Mouse (Mus musculus) testis, adult 10 weeks (tissue): ENCODE data around the gene Rab3a. TPM values are rescaled to one million over a fixed set of nuclear protein-coding genes. Genes with fewer than 3 reads are reported as not detected.

Source experiments
- polyA plus RNA-seq: library from polyadenylated mRNA; stranded (reverse); fragments of 350-450 nt; fragmentation: Illumina TruSeq; extraction: RNeasy Lipid Tissue Mini Kit (QIAGEN cat#74804); gene quantifications from one replicate; pipeline ENCODE4 v1.2.3, GENCODE M21; 2014; ENCODE audit warnings: low read depth, low replicate concordance

The Rab3a gene
- 0.85 TPM for polyA plus RNA-seq

DNA sequence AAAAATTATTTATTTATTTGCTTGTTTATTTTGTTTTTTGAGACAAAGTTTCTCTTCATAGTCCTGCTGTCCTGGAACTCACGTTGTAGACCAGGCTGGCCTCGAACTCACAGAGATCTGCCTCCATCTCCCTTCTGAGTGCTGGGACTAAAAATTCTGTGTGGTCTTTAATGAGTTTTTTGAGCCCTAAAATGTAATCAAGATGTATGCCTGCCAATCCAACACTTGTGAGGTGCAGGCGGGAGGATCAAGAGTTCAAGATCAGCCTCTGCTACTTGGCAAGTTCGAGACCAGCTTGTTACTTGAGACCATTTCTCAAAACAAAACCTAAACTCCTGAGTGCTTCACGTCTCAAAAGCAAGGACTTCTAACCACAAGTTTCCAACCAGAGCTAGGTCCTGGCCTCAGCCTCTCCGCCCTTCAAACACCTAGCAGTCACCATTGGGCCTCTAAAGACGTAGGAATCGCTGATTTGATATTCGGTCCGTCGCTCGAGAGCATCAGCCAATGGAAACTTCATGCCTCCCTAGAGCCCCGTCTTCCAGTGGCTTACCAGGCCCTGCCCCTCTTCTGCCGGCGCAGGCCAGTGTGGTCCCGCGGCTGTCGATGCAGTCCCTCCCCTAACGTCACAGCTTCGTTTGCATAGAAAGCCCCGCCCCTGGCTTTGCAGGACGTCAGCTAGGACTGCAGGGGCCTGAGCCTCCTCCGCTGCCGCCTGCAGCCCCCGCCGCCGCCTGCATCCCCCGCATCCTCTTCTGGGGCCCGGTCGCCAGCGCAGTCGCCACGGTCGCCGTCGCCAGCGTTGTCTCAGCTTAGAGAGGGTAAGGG lies at the start of gene Rab3a:
Gene Rab3a (plus strand): TSS at position 637 of the 828 bp plus-strand sequence.

DNA sequence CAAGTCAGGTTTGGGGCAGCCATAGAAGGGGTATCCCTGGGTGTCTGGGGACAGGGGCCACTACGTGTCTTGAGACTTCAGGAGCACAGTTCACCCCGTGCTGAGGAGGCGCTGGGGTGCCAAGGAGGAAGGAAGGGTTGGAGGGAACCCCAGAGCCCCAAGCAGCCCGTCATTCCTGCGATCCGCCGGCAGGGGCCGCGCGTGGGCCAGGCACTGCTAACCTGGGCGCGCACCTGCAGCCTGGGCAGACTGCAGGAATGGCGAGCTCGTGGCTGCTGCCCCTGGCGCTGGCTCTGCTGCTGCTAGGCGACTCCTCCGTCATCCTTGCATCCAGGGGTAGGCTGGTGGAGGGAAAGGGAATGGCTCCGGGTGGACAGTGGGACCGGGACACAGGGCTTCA lies 36.2 kb upstream of the Rab3a start, which contains the start of gene Gm3336:
Gene Gm3336 (plus strand): TSS at position 247 of the 400 bp plus-strand sequence.

DNA sequence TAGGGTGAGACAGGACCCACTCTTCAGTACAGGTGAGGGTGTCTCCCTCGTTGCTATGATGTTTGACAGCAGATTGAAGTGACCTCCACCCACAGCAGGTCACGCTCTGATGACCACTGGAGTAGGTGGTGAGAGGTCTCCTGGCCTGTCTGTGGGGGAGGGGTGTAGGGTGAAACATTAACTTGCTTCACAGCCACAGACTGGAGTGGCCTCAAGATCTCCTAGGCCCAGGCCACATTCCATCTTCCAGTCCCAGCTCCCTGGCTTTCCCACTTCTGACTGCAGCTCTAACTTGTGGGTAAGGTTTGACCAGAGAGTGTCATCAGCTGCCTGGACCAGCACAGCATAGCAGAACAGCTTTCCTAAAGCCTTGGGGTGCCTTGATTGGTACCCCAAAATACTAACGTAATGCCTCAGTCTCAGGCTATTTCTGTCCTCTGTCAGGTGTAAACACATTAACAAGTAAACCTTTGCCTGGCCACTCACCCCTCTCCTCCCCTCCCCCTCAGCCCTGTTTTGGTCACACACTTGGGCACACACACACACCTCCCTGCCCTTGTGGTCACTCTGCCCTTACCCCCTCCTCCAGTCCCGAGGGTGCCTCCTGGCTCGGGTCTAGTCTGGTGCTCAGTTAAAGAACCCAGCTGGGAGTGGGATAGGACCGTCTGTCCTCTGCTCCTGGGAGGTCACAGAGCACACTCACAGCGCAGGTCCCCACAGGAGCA lies 30.8 kb upstream of the Rab3a start, which contains the start of gene Pde4c:
Gene Pde4c (plus strand): TSS at position 235 of the 725 bp plus-strand sequence.

DNA sequence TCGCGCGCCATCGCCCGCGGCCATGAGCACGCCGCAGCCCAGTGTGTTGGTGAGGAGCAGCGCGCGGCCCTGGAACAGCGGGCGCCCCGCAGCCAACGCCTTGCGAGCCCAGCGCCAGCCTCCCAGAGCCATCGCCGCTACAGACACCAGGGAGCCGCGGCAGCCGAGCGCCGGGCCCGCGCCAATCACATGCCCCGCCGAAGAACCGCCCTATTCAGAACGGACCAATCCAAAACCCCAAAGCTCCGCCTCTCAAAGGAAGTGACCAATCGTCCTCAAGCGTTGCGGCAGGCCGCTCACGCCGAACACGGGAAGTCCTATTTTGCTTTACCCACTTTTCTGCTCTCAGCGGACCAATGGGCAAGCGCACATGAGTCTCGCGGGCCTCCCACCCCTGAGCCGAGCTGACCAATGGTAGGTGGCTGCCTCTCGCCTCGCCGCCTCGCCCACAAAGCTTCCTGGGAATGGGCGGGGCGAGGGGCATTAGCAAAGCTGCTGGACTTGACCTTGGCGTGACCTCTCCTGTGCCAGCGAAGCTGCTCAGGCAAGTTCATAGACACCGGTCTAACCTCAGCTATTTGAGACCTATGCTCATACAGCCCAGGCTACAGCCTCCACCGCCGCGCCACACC lies 6.4 kb downstream of the Rab3a start, which contains the start of gene Mpv17l2:
Gene Mpv17l2 (minus strand): TSS at position 172 of the 632 bp plus-strand sequence.

DNA sequence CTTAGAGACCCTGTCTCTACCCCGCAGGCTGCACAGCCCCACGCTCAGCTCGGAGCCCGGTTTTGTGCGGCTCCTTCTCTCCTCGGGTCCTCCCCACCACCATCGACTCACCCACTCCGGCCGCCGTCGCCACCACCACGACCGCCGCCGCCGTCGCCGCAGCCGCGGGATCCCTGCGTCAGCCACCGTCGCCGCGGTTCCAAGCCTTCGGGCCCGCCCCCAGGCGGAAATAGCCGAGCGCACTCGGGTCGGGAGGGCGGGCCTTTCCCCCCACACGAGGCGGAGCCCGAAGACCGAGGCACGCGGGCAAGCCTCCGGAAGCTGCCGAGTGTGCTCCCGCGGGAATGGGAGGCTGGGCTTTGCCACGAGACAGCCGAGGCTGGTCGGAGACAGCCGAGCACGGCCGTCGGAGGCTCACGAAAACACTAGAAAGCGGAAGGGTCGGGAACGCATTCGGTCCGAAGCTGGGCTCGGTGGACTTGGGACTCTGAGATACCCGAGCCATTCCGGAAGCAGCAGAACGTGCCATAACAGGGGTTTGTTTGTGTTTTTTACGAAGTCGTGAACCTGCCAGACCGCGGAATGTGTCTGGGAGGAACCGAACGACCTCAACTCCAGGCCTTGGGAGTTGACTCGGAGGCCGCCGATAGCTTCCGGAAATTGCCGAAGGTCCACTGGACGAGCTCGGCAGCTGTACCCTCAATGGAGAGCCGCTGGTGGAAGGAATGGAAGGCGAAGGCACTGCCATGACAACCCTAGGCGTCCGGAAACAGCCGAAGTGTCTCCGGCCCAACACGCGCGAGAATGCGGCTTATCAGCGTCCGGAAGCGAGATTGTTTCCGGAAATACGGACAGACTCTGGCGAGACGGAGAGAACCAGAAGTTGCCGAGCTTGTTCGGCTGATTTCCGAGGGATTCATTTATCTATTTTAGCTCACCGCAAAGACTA lies 22.3 kb downstream of the Rab3a start, which contains the start of gene Pik3r2:
Gene Pik3r2 (minus strand): TSS at position 218 of the 949 bp plus-strand sequence.

DNA sequence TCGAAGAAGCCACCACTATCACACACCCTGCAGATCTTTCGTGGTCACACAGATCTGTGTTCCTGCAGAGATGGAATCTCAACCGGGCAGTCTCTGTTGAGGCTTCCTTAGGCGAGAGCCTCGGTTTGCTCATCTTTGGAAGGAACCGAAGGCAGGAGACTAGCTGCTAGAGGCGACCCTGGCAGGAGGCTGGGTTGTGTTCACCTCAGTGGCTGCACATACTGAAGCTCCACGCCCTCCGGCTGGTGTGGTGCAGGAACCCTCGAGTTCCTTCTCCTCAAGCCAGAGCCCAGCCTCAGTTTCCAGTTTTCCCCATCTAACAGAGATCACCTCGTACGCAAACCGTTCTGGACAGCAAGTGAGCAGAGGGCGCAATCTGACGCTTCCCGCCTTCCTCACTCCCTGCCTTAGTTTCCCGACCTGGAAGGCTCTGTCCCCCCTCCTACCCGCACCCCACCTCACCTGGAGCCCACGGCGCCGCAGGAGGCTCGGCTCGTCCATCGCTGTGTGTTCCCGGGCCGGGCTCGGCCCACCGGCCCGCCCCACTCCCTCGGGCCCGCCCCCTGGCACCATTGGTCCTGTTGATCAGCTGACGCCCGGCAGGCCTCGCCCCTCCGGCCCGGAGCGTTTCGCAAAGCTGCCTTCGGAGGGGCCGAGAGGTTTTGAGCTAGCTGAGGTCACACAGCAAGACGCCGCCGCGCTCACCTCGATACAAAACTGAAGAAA lies 50.2 kb downstream of the Rab3a start, which contains the start of gene Mast3:
Gene Mast3 (minus strand): TSS at position 574 of the 726 bp plus-strand sequence.

DNA sequence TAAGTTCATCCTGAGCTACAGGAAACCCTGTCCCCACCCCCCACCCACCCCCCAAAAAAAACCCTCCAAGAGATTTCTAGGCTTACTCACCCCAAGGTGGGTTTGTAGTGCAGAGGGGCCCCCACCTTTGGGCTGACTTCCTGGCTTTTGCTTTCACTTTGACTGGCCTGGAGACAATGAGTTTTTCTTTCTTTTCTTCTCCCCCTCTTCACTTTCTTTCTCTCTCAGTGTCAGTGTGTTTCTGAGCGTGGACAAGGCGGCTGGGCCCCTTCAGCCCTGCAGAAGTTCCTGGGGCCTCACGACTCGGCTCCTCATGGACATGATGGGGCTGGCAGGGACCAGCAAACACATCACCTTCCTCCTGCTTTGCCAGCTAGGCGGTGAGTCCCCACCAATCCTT lies 53.8 kb downstream of the Rab3a start, which contains the start of gene Il12rb1:
Gene Il12rb1 (plus strand): TSS at position 211 of the 400 bp plus-strand sequence.

Other genes with a start within 250 kb of the Rab3a start
- not detected for gene Rex1bd, start 247.9 kb upstream of the Rab3a start, polyA plus RNA-seq
- 3.6 TPM for gene Uba52, start 243.9 kb upstream of the Rab3a start, polyA plus RNA-seq
- gene Fkbp8, start 227.0 kb upstream of the Rab3a start, polyA plus RNA-seq = 3.0 TPM
- gene Kxd1, start 226.7 kb upstream of the Rab3a start, polyA plus RNA-seq = 6.7 TPM
- 1.3 TPM for gene Ell, start 215.2 kb upstream of the Rab3a start, polyA plus RNA-seq
- gene Isyna1, start 160.3 kb upstream of the Rab3a start, polyA plus RNA-seq = 0.83 TPM
- gene Ssbp4, start 145.8 kb upstream of the Rab3a start, polyA plus RNA-seq = not detected
- gene Lrrc25, start 138.5 kb upstream of the Rab3a start, polyA plus RNA-seq = not detected
- not detected for gene Gdf15, start 122.2 kb upstream of the Rab3a start, polyA plus RNA-seq
- gene Pgpep1, start 94.3 kb upstream of the Rab3a start, polyA plus RNA-seq = 1.2 TPM
- gene Lsm4, start 81.4 kb upstream of the Rab3a start, polyA plus RNA-seq = 1.1 TPM
- 5.1 TPM for gene Jund, start 55.7 kb upstream of the Rab3a start, polyA plus RNA-seq
- gene Iqcn, start 51.2 kb upstream of the Rab3a start, polyA plus RNA-seq = 11.0 TPM
- gene Gm3336, start 36.1 kb upstream of the Rab3a start, polyA plus RNA-seq = not detected
- gene Pde4c, start 31.0 kb upstream of the Rab3a start, polyA plus RNA-seq = not detected
- gene Mpv17l2, start 6.3 kb downstream of the Rab3a start, polyA plus RNA-seq = 0.29 TPM
- 0.84 TPM for gene Pik3r2, start 22.0 kb downstream of the Rab3a start, polyA plus RNA-seq
- 1.0 TPM for gene Mast3, start 50.4 kb downstream of the Rab3a start, polyA plus RNA-seq
- gene Il12rb1, start 53.8 kb downstream of the Rab3a start, polyA plus RNA-seq = not detected
- 1.6 TPM for gene Arrdc2, start 85.0 kb downstream of the Rab3a start, polyA plus RNA-seq
- not detected for gene Kcnn1, start 108.6 kb downstream of the Rab3a start, polyA plus RNA-seq
- gene Ccdc124, start 119.3 kb downstream of the Rab3a start, polyA plus RNA-seq = 0.50 TPM
- not detected for gene Slc5a5, start 138.1 kb downstream of the Rab3a start, polyA plus RNA-seq
- gene Rpl18a, start 142.7 kb downstream of the Rab3a start, polyA plus RNA-seq = 27.3 TPM
- 1.9 TPM for gene Map1s, start 151.3 kb downstream of the Rab3a start, polyA plus RNA-seq